Mouse (Mus musculus) stomach, postnatal 0 days (tissue): ENCODE measurements around the gene Tnfrsf13c.

Experiments
- CTCF ChIP-seq: IDR thresholded peaks from 2 replicates; pipeline ENCODE4 v1.5.1; 2016; ENCODE audit warnings: antibody characterized with exemption, low read depth, mild to moderate bottlenecking, moderate library complexity
- EP300 ChIP-seq: optimal IDR thresholded peaks from 2 replicates; pipeline ENCODE3; 2016; ENCODE audit warnings: antibody characterized with exemption

DNA sequence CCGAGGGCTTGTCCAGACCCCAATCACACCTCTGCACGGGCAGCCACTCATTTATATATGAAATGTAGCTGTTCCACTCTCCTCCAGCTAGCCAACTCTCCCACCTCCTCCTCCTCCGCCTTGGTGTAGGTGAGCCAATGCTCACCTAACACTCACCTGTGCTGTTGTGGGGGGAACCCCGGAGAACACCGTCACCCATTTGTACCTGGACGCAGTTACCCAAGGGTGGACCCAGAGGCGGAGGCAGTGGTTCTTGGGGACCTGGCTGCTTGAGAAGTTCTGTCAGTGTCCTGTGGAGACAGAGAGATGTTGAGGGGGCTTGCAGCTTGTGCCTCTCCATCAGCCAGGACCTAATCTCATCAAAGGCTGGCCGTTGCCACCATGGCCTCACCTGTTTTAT is 15.9 kb downstream of the Tnfrsf13c start:
- TF ChIP-seq CTCF: no peak
- TF ChIP-seq EP300: no peak
